Mouse (Mus musculus) liver, embryonic 15.5 days (tissue): ENCODE measurements around the gene Deaf1. TPM values are rescaled to one million over a fixed set of nuclear protein-coding genes. Genes with fewer than 3 reads are reported as not detected.

Source experiments
- ATAC-seq: fragments of 200-750 bp; cut with Nextera tagmentation; 2 replicates; pipeline ENCODE4 v1.8.0; 2017; ENCODE audit warnings: moderate number of reproducible peaks, mild to moderate bottlenecking, moderate library complexity; ENCODE audit not compliant: insufficient read depth
- H3K27ac ChIP-seq: fragments of 300-500 bp; sonication (generic); replicated peaks from 2 replicates; pipeline ENCODE4 v1.5.1; 2015; ENCODE audit warnings: mild to moderate bottlenecking, inconsistent platforms
- H3K27me3 ChIP-seq: fragments of 300-500 bp; sonication (generic); 2 replicates; pipeline ENCODE4 v1.6.1; 2015; ENCODE audit warnings: mild to moderate bottlenecking, inconsistent platforms
- H3K36me3 ChIP-seq: fragments of 300-500 bp; sonication (generic); replicated peaks from 2 replicates; pipeline ENCODE4 v1.6.1; 2015; ENCODE audit warnings: moderate library complexity, mild to moderate bottlenecking, inconsistent platforms
- H3K4me1 ChIP-seq: fragments of 300-500 bp; sonication (generic); replicated peaks from 2 replicates; pipeline ENCODE4 v1.6.1; 2015; ENCODE audit warnings: inconsistent platforms
- H3K4me2 ChIP-seq: fragments of 300-500 bp; sonication (generic); 2 replicates; pipeline ENCODE4 v1.6.1; 2015; ENCODE audit warnings: moderate library complexity, mild to moderate bottlenecking, inconsistent platforms
- H3K4me3 ChIP-seq: fragments of 300-500 bp; sonication (generic); replicated peaks from 2 replicates; pipeline ENCODE4 v1.5.1; 2015; ENCODE audit warnings: mild to moderate bottlenecking, inconsistent platforms
- H3K9ac ChIP-seq: fragments of 300-500 bp; sonication (generic); 2 replicates; pipeline ENCODE4 v1.6.1; 2015; ENCODE audit warnings: moderate library complexity, mild to moderate bottlenecking, inconsistent platforms
- H3K9me3 ChIP-seq: fragments of 300-500 bp; sonication (generic); replicated peaks from 2 replicates; pipeline ENCODE4 v1.6.1; 2016; ENCODE audit warnings: inconsistent platforms
- WGBS: fragments of 180-500 bp; shearing (Covaris S2); methylation state at CpG from one replicate; pipeline ENCODE4 v1.1.7; 2015; ENCODE audit warnings: mixed read lengths; ENCODE audit not compliant: insufficient replicate concordance; 5-methylcytosine and 5-hydroxymethylcytosine counted together
- polyA plus RNA-seq: library from polyadenylated mRNA; unstranded; fragments of >200 nt; fragmentation: Nextera tagmentation; extraction: Ambion mirVana; gene quantifications from 2 replicates; pipeline ENCODE4 v1.2.1, GENCODE M21; 2015

Deaf1 gene
- polyA plus RNA-seq, 1 experiment from 2014 or later: 13.4 TPM

GRCm38 (mm10) chr7:141294479-141294878, 33.0 kb downstream of the Deaf1 start:
- H3K4me3 ChIP-seq: no peak overlapping the region
- WGBS: 7% methylated on average over 22 of the region's 22 CpGs
- peaks cover 5% of the 10 kb centered on the region; the same call in 1 of the 2 replicates for H3K36me3 ChIP-seq
- peaks cover 29% of the 10 kb centered on the region for H3K4me1 ChIP-seq
- peak overlapping the region; percentile 50 for H3K4me2 ChIP-seq
- H3K9me3 ChIP-seq: no peaks in the 10 kb centered on the region
- no peak overlapping the region for H3K9ac ChIP-seq
- no peak for ATAC-seq
- H3K27me3 ChIP-seq: peaks cover 71% of the 10 kb centered on the region
- no peak overlapping the region for H3K27ac ChIP-seq

DNA sequence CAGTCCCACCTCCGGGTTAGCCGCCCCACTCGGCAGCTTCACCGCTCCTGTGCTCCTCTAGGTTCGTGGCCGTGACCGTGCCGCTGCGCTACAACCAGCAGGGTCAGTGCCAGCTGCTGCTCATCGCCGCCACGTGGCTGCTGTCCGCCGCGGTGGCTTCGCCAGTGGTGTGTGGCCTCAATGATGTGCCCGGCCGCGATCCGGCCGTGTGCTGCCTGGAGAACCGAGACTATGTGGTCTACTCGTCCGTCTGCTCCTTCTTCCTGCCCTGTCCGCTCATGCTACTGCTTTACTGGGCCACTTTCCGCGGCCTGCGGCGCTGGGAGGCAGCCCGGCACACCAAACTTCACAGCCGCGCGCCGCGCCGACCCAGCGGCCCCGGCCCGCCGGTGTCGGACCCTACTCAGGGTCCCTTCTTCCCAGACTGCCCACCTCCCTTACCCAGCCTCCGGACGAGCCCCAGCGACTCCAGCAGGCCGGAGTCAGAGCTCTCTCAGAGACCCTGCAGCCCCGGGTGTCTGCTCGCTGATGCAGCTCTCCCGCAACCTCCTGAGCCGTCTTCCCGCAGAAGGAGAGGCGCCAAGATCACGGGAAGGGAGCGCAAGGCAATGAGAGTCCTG, 33.5 kb downstream of the Deaf1 start:
- Histone ChIP-seq H3K4me1 (peaks cover 29% of the 10 kb centered on the region), H3K27ac (no peak overlapping the region), H3K9ac (no peak overlapping the region), H3K4me3 (peak overlapping the region; percentile 29), H3K9me3 (no peaks in the 10 kb centered on the region), H3K27me3 (peaks cover 74% of the 10 kb centered on the region), H3K4me2 (peak overlapping the region; percentile 50), H3K36me3 (peaks cover 3% of the 10 kb centered on the region; the same call in 1 of the 2 replicates)
- WGBS: under 1% methylated on average over 53 of the region's 53 CpGs
- no peak for ATAC-seq

- Histone ChIP-seq H3K9ac (no peak overlapping the region), H3K4me1 (peaks cover 22% of the 10 kb centered on the region), H3K36me3 (0 out of 2 replicates have a peak, but pooled peaks cover 3% of the 10 kb centered on the region), H3K9me3 (no peaks in the 10 kb centered on the region), H3K27ac (no peak overlapping the region), H3K27me3 (peaks cover 86% of the 10 kb centered on the region), H3K4me3 (no peak overlapping the region), H3K4me2 (no peak overlapping the region)
- ATAC-seq: no peak
- WGBS: 29% methylated on average over 15 of the region's 15 CpGs
Measured at GRCm38 (mm10) chr7:141292583-141293388, 34.7 kb downstream of the Deaf1 start.

DNA sequence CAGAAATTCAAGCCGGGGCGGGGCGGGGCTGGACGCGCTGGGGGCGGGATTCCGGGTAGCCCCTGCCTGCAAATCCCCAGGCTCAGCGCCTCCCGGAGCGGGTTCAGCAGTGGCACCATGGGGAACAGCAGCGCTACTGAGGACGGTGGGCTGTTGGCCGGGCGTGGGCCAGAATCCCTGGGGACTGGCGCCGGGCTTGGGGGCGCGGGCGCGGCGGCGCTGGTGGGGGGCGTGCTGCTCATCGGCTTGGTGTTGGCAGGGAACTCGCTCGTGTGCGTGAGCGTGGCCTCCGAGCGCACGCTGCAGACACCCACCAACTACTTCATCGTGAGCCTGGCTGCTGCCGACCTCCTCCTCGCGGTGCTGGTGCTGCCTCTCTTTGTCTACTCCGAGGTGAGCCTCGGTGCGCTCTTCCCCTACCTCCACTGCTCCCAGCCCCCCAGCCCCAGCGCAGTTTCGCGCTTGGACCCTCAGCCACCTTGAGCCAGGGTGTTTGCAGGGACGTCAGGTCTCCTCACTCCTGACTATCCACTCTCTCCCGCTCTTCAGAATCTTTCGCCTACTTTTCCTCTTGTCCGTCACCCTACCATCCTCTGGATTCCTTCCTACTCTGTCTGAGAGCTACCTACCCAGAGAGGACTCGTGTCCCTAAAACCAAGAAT, 35.4 kb downstream of the Deaf1 start, which contains the start of gene Drd4:
Drd4 (plus strand) TSS at position 86 of the 662 bp plus-strand sequence.
- Histone ChIP-seq H3K36me3 (0 out of 2 replicates have a peak, but pooled peaks cover under 1% of the 10 kb centered on the region), H3K9ac (no peak within 1 kb of the TSS), H3K4me3 (peak within 1 kb of the TSS; percentile 32), H3K4me2 (peak within 1 kb of the TSS; percentile 55), H3K27ac (no peak within 1 kb of the TSS), H3K4me1 (peaks cover 16% of the 10 kb centered on the region), H3K9me3 (no peaks in the 10 kb centered on the region), H3K27me3 (peaks cover 89% of the 10 kb centered on the region)
- ATAC-seq: no peak
- 3% methylated on average over 46 of the region's 46 CpGs for WGBS

DNA sequence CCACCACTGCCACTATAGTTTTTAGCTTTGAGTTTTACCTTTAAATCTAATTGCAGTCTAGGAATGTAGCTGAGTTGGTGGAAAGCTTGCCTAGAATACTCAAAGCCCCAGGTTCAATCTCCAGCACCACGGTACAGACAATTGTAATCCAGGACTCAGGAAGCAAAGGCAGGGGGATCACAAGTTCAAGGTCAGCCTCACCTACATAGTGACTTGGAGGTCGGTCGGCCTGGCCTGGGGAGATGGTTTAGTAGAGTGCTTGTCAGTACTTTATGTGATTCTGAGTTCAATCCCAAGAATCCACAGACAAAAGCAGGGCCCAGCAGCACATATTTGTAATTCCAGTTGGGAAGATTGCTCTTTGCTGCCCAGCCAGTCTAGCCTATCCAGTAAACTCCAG, 39.4 kb downstream of the Deaf1 start:
- no peaks in the 10 kb centered on the region for H3K36me3 ChIP-seq
- peaks cover 5% of the 10 kb centered on the region for H3K4me1 ChIP-seq
- peaks cover 69% of the 10 kb centered on the region for H3K27me3 ChIP-seq
- no peak overlapping the region for H3K27ac ChIP-seq
- no peaks in the 10 kb centered on the region for H3K9me3 ChIP-seq
- WGBS: 56% methylated on average over 3 of the region's 3 CpGs
- H3K4me2 ChIP-seq: no peak overlapping the region
- H3K4me3 ChIP-seq: no peak overlapping the region
- no peak overlapping the region for H3K9ac ChIP-seq
- ATAC-seq: no peak

DNA sequence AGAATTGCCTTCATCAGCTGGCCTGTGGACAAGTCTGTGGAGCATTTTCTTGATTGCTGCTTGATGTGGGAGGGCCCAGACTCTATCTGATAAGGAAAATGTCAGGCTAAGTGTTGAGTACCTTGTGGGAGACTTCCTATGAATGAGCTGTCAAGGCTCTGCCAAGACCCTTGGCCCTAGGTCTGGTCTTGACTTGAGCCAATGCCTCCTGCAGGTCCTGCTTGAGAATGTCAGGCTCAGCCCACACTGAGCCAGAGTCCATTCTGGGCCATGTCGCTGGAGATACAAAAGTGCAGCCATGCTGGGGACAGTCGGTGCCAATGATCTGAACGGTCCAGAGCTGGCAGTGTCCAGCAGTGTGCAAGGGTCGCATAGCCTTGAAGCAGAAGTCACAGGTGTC, 44.7 kb downstream of the Deaf1 start:
- no peaks in the 10 kb centered on the region for H3K36me3 ChIP-seq
- no peak overlapping the region for H3K4me2 ChIP-seq
- WGBS: 57% methylated on average over 4 of the region's 4 CpGs
- H3K4me3 ChIP-seq: no peak overlapping the region
- H3K27me3 ChIP-seq: peaks cover 53% of the 10 kb centered on the region
- peaks cover 6% of the 10 kb centered on the region for H3K4me1 ChIP-seq
- no peak overlapping the region for H3K9ac ChIP-seq
- H3K27ac ChIP-seq: no peak overlapping the region
- ATAC-seq: no peak
- no peaks in the 10 kb centered on the region for H3K9me3 ChIP-seq

DNA sequence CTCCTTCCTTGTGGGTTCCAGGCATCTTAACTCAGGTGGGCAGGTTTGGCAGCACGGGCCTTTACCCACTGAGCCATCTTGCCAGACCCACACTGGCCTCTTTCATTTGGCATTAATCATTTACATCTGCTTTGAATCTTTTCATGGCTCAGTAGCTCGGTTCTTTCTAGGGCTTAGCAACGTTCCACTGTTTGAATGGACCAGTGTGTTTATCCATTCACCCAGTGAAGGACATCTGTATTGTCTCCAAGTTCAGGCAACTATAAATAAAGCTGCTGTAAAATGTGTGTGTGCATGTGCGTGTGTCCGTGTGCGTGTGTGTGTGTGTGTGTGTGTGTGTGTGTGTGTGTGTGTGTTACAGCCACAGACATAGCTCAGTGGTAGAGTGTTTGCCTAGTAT, 46.0 kb downstream of the Deaf1 start:
- no peak for ATAC-seq
- H3K36me3 ChIP-seq: no peaks in the 10 kb centered on the region
- no peak overlapping the region for H3K4me3 ChIP-seq
- no peak overlapping the region for H3K9ac ChIP-seq
- peaks cover 6% of the 10 kb centered on the region for H3K4me1 ChIP-seq
- WGBS: 72% methylated on average over 6 of the region's 6 CpGs
- H3K27ac ChIP-seq: no peak overlapping the region
- no peak overlapping the region for H3K4me2 ChIP-seq
- no peaks in the 10 kb centered on the region for H3K9me3 ChIP-seq
- H3K27me3 ChIP-seq: peaks cover 61% of the 10 kb centered on the region

DNA sequence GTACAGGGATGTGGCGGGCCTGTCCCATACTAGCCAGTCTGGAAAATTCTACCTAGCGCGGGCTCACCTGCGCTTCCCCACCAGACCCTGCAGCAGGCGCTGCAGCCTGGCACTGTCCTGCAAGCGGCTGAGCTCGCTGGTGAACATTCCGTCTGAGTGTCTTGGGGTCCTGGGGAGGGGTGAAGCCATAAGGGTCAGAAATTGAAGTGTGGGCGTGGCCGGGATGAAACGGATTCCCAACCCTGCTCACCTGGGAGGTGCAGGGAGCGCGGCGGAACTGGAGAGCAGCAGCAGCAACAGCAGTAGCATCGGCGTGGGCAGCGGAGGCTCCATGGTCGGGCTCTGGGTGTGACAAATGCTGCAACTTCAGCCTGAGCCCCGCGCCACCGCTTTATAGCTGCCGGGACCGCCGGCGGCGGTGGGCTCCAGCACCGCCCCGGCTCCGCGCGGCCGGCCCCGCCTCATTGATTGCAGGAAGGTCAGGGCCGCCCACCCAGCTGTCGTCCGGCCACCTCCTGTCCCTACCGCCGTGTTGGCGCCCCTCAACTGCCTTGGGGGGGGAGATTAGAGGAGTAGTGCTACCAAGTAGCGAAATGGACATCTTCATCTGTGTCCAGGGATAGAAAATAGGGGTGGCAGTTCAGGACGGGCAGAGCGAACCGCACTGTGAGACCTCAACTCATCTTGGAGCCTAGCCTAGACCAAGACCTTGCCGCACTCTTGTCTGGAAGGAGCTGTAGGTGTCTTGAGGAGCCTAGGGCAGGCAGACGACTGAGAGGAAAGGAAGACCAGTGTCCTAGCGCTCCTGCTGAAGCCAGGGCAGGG, 48.5 kb downstream of the Deaf1 start, which contains the start of gene Sct:
Sct (minus strand) TSS at position 368 of the 825 bp plus-strand sequence.
- peak within 1 kb of the TSS; percentile 64 for H3K4me2 ChIP-seq
- 6% methylated on average over 46 of the region's 46 CpGs for WGBS
- peak; percentile 20; the same call in 1 of the 2 replicates for ATAC-seq
- peaks cover 6% of the 10 kb centered on the region for H3K4me1 ChIP-seq
- H3K36me3 ChIP-seq: no peaks in the 10 kb centered on the region
- peak within 1 kb of the TSS; percentile 38 for H3K4me3 ChIP-seq
- H3K27ac ChIP-seq: no peak within 1 kb of the TSS
- H3K9ac ChIP-seq: no peak within 1 kb of the TSS
- peaks cover 68% of the 10 kb centered on the region for H3K27me3 ChIP-seq
- H3K9me3 ChIP-seq: no peaks in the 10 kb centered on the region

DNA sequence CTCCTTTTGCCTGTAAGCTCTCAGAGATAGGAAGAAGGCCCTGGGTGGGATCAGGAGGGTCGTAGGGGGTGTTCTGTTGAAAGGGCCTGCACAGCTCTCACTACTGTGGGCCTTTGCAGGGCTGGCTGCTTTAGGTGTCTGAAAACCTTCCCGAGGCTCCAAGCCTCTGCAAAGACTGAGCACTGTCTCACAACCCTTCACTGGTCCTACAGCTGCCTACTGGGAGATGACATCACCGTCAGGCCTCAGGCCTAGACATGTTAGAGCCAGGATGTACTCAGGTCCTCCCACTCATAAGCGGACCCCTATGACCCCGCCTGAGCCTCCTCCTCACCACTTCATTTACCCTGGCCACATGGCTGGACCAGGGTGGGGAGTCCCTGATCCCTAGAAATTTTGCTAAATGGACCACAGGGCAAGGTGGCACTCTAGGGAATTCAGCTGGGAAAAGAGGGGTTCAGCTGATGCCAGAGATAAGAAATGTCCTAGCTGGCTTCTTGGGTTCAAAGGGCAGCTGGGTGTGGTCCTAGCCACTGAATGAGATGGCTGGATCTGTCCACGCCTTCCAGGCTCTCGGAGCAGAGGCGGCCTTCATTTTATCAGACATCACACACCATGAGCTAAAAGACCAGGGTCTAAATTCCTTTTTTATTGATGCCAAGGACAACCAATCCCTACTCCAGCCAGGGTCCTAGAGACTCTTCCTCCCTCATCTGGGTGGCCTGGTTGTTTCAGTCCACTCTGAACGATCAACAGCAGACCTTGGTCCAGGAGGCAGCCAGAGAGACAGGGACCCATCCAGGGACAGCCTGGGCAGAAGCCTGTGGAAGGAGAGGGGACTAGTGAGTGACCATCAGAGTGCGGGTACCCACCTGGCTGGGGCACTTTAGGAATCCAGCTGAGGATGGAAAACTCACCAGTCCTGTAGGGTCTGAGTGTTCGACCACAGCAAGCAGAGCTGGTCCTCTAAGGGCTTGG, 49.5 kb downstream of the Deaf1 start:
- WGBS: 62% methylated on average over 11 of the region's 11 CpGs
- Histone ChIP-seq H3K4me3 (no peak overlapping the region), H3K4me2 (no peak overlapping the region), H3K36me3 (no peaks in the 10 kb centered on the region), H3K4me1 (peaks cover 6% of the 10 kb centered on the region), H3K9me3 (no peaks in the 10 kb centered on the region), H3K9ac (no peak overlapping the region), H3K27ac (no peak overlapping the region), H3K27me3 (peaks cover 71% of the 10 kb centered on the region)
- ATAC-seq: no peak

DNA sequence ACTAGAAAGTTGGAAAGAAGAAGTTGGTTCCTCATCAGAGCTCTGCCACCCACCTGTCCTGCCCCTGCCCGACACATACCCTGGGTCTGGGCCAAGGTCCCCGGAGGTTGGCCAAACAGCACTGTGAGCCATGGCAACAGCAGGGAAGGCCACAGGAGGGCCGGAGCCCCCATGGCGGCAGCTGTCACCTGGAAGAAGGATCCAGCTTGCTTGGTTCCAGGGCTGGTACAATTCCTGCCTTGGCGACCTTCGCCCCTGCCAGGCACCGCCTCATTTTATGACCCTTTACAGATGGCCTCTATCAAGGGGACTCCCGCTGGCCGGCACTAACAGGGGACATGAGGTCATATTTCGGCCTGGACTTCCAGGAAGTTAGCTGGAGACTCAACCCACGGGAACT, 50.9 kb downstream of the Deaf1 start, which contains the start of gene Cdhr5:
Cdhr5 (minus strand) TSS at position 241 of the 400 bp plus-strand sequence.
- ATAC-seq: no peak
- Histone ChIP-seq H3K4me3 (no peak within 1 kb of the TSS), H3K27ac (no peak within 1 kb of the TSS), H3K36me3 (no peaks in the 10 kb centered on the region), H3K4me2 (no peak within 1 kb of the TSS), H3K4me1 (peaks cover 6% of the 10 kb centered on the region), H3K9me3 (no peaks in the 10 kb centered on the region), H3K9ac (no peak within 1 kb of the TSS), H3K27me3 (peaks cover 85% of the 10 kb centered on the region)
- WGBS: 66% methylated on average over 11 of the region's 11 CpGs
